Mouse (Mus musculus): ENCODE measurements around the gene Zfp184. TPM values are rescaled to one million over a fixed set of nuclear protein-coding genes. Genes with fewer than 3 reads are reported as not detected.
A peak's percentile ranks its signal among the peaks of the same experiment; 100 is the strongest.
"Not testable (repeated sequence)": the region's sequence is repeated elsewhere in the genome, so short reads cannot be mapped to it uniquely, and the experiment has no call there.

Zfp184 gene
- total RNA-seq (2021): under 1 TPM; 0.70 to 0.73 TPM
- 0.35 and 0.43 TPM in 2 replicates for polyA plus RNA-seq (2012; rRNA removed)
- long read RNA-seq, partial matches to known transcripts: 0 of 1 reads
- long read RNA-seq, other reads (novel, unspliced or antisense): 0 of 1 reads

GRCm38 (mm10) chr13:21944926-21945740, at the start of gene Zfp184:
TSS of gene Zfp184 (plus strand) at chr13:21945094.
- DNase-seq: peak; percentile 83 to 87
- under 1% methylated on average over 50 of the region's 50 CpGs for WGBS
- Histone ChIP-seq H3K9ac (ENCODE audit: low read depth, low read length) (peak within 1 kb of the TSS; percentile 48), H3K27ac (peak within 1 kb of the TSS; percentile 65), H3K79me2 (replicated peaks; ENCODE audit: control insufficient read depth, insufficient read depth, low read length) (no peaks in the 10 kb centered on the region), H3K27me3 (ENCODE audit: control insufficient read depth, insufficient read depth, low read length) (no peaks in the 10 kb centered on the region), H3K36me3 (ENCODE audit: control insufficient read depth, insufficient read depth, low read length) (no peaks in the 10 kb centered on the region), H3K4me3 (peak within 1 kb of the TSS; percentile 92), H3K4me1 (ENCODE audit: control insufficient read depth, insufficient read depth, low read length) (peaks cover 3% of the 10 kb centered on the region; the same call in 1 of the 2 replicates)
- no peak for TF ChIP-seq EP300 (IDR thresholded peaks at IDR 0.05; ENCODE audit: insufficient read depth, low read depth, low read length)
- TF ChIP-seq CTCF (IDR thresholded peaks at IDR 0.05): peak; percentile 29
- intact Hi-C loops (cut with DNase I): loop anchor here (10.0 kb wide), 3 partner anchors 780 to 1490 kb away; partner anchors contain the start of gene Zfp322a

GRCm38 (mm10) chr13:21896549-21897244, 48.2 kb upstream of the Zfp184 start:
- Histone ChIP-seq H3K36me3 (ENCODE audit: control insufficient read depth, insufficient read depth, low read length) (no peaks in the 10 kb centered on the region), H3K27ac (no peak overlapping the region), H3K27me3 (ENCODE audit: control insufficient read depth, insufficient read depth, low read length) (peaks cover 2% of the 10 kb centered on the region; the same call in 1 of the 2 replicates), H3K9ac (ENCODE audit: low read depth, low read length) (no peak overlapping the region), H3K4me3 (no peak overlapping the region), H3K4me1 (ENCODE audit: control insufficient read depth, insufficient read depth, low read length) (no peaks in the 10 kb centered on the region), H3K79me2 (replicated peaks; ENCODE audit: control insufficient read depth, insufficient read depth, low read length) (no peaks in the 10 kb centered on the region)
- WGBS: 15% methylated on average over 24 of the region's 24 CpGs
- DNase-seq: peak in 1 of 2 experiments; percentile 27
- intact Hi-C loops (cut with DNase I): no loop called here
- no peak for TF ChIP-seq CTCF (IDR thresholded peaks at IDR 0.05)
- TF ChIP-seq POLR2A (IDR thresholded peaks at IDR 0.05; ENCODE audit: insufficient read depth, low read depth, low read length): no peak

DNA sequence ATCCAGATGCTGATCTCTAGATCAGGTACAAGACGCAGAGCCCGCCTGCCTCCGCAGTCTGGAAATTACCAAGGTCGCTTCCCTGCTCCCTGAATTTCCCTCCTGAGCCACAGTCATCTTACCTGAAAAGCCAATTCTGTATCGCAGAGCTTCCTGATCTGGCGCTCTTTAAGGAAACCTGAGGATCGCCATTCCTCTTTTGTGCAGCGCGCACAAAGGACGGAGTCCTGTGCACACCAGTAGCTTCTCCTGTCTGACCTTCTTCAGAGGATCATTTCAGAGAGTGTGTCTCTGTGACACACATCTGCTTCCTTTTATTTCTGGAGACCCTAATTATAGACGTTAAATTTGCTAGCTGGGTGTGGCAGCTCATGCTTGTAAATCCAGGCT, 47.7 kb upstream of the Zfp184 start:
- no peak overlapping the region for H3K9ac ChIP-seq (ENCODE audit: low read depth, low read length)
- intact Hi-C loops (cut with DNase I): no loop called here

DNA sequence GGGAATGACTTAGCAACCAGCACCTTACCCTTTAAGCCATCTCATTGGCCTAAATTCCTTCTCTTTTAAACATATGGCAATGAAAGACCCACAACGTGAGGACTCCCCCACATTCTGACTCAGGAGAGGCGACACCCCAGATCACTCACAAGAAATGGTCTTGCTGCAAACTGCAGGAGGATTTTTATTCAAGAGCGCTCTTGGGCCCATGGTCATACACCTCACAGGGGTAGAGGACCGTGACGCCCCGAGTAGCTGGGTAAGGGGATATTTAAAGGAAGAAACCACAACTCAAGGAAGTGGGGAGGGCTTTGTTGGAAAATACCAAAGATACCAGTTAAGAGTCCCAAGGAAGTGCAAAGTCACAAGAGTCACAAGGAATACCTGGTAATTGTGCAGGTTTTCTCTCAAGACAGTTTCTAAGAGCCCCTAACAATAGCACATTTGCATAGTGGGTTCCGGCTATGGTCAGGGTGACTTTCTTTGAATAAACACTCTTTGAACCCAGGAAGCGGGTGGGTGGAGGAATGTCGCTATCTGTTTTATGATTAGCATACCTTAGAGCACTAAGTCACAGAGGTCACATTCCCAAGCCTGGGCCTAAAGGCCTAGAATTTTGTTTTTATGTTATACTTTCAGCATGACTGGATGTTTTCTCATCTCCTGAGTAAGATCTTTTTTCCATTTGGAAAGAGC, 43.9 kb upstream of the Zfp184 start:
- H3K4me3 ChIP-seq; H3K27me3 ChIP-seq (ENCODE audit: control insufficient read depth, insufficient read depth, low read length); DNase-seq; H3K4me1 ChIP-seq (ENCODE audit: control insufficient read depth, insufficient read depth, low read length); H3K79me2 ChIP-seq (replicated peaks; ENCODE audit: control insufficient read depth, insufficient read depth, low read length); H3K9ac ChIP-seq (ENCODE audit: low read depth, low read length); H3K36me3 ChIP-seq (ENCODE audit: control insufficient read depth, insufficient read depth, low read length); intact Hi-C loops (cut with DNase I); H3K27ac ChIP-seq: not testable (repeated sequence)
- 90% methylated on average over 9 of the region's 9 CpGs for WGBS

More for the DNA sequence above, 47.7 kb upstream of the Zfp184 start:
- WGBS: 4% methylated on average over 11 of the region's 11 CpGs
- TF ChIP-seq CTCF (IDR thresholded peaks at IDR 0.05) (no peak), EP300 (IDR thresholded peaks at IDR 0.05; ENCODE audit: insufficient read depth, low read depth, low read length) (no peak), POLR2A (IDR thresholded peaks at IDR 0.05; ENCODE audit: insufficient read depth, low read depth, low read length) (no peak)
- H3K4me3 ChIP-seq: no peak overlapping the region
- H3K27ac ChIP-seq: no peak overlapping the region
- peaks cover 2% of the 10 kb centered on the region; the same call in 1 of the 2 replicates for H3K27me3 ChIP-seq (ENCODE audit: control insufficient read depth, insufficient read depth, low read length)
- H3K36me3 ChIP-seq (ENCODE audit: control insufficient read depth, insufficient read depth, low read length): no peaks in the 10 kb centered on the region
- DNase-seq: no peak
- H3K79me2 ChIP-seq (replicated peaks; ENCODE audit: control insufficient read depth, insufficient read depth, low read length): no peaks in the 10 kb centered on the region
- no peaks in the 10 kb centered on the region for H3K4me1 ChIP-seq (ENCODE audit: control insufficient read depth, insufficient read depth, low read length)

DNA sequence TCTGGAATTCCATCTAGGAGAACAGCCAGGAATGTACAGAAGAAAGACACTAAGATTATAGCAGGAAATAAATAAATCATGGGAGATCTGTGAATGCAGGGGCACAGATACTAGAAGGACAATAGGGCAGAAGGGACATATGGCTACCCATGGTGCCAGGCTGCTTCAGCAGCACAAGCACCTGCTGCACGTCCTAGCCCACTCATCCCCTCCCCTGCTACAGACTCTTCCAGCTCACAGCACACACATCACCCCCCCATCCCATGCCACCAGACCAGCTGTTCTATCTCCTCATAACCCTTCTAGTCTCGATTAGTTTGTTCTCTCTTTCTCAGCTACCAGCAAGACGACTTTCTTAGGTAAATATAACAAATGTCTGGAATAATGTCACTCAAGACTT, 41.4 kb upstream of the Zfp184 start:
- Histone ChIP-seq H3K27me3 (ENCODE audit: control insufficient read depth, insufficient read depth, low read length) (no peaks in the 10 kb centered on the region), H3K9ac (ENCODE audit: low read depth, low read length) (no peak overlapping the region), H3K27ac (no peak overlapping the region), H3K36me3 (ENCODE audit: control insufficient read depth, insufficient read depth, low read length) (no peaks in the 10 kb centered on the region), H3K79me2 (replicated peaks; ENCODE audit: control insufficient read depth, insufficient read depth, low read length) (no peaks in the 10 kb centered on the region), H3K4me1 (ENCODE audit: control insufficient read depth, insufficient read depth, low read length) (no peaks in the 10 kb centered on the region), H3K4me3 (no peak overlapping the region)
- intact Hi-C loops (cut with DNase I): no loop called here
- 55% methylated on average over 3 of the region's 3 CpGs for WGBS
- no peak for DNase-seq
- TF ChIP-seq EP300 (IDR thresholded peaks at IDR 0.05; ENCODE audit: insufficient read depth, low read depth, low read length) (no peak), CTCF (IDR thresholded peaks at IDR 0.05) (no peak), POLR2A (IDR thresholded peaks at IDR 0.05; ENCODE audit: insufficient read depth, low read depth, low read length) (no peak)

DNA sequence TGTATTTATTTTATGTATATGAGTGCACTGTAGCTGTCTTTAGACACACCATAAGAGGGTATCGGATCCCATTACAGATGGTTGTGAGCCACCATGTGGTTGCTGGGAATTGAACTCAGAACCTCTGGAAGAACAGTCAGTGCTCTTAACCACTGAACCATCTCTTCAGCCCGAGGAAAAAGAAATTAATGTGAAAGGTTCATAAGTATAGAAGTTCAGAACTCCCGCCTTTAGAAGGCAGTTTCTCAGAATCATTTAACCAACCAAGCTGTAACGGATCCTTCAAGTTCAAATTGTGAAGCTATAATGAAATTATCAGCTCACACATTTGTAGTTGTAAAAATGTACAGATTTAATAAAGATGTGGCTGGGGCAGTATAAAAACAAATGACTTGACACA, 40.8 kb upstream of the Zfp184 start:
- H3K79me2 ChIP-seq (replicated peaks; ENCODE audit: control insufficient read depth, insufficient read depth, low read length); DNase-seq; H3K9ac ChIP-seq (ENCODE audit: low read depth, low read length); H3K36me3 ChIP-seq (ENCODE audit: control insufficient read depth, insufficient read depth, low read length); H3K4me3 ChIP-seq; intact Hi-C loops (cut with DNase I); H3K27ac ChIP-seq; H3K27me3 ChIP-seq (ENCODE audit: control insufficient read depth, insufficient read depth, low read length); H3K4me1 ChIP-seq (ENCODE audit: control insufficient read depth, insufficient read depth, low read length): not testable (repeated sequence)
- WGBS: 82% methylated on average over 4 of the region's 4 CpGs

Measured in heart, adult 2 months (tissue).